Mouse (Mus musculus) c-Kit-positive CD71-negative TER-119-negative erythroid progenitor cells, embryonic 14.5 days (primary cell): ENCODE results near the gene Vwa5b2.

Experiments used
- DNase-seq: peaks from one replicate; pipeline ENCODE4 v3.0.0-alpha.2; 2013; ENCODE audit warnings: low read depth

Vwa5b2 gene

DNA sequence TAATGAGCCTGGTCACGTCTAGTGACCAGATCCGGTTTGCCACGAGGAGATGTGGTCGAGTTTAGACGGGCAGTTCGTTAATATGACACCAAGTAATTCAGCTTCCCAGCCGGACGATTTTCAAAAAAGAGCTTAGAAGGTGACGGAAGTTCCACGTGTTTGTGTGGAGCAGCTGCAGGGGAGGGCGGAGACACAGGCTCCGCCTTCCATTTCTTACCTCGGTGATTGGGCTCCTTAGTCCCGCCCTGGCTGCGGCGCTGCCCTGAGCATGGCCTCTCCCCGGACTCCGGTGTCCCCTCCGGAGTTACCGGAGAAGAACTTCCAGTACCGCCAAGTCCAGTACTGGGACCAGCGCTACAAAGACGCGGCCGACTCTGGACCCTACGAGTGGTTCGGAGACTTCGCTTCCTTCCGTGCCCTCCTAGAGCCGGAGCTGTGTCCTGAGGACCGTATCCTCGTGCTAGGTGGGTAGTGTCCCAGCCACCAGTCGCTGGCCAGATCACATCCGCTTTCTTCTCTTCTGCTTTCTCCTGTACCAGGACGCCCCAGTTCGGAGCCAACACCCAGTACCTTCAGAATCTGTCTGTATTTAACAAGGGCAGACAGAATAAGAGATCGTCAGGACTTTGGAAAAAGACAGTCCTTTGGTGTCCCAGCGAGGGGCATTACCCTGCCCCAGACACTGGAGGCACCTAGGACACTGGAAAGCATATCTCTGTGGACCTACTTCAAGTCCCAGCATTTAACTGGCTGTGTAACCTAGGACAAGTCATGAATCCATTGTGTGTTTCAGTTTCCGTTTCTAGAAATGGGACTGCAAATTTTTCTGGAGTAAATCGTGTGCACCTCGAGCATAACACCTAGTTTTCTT, 22.3 kb downstream of the Vwa5b2 start, which contains the start of the genes Eef1akmt4, Gm49333 and Alg3:
Gene Eef1akmt4 (plus strand): TSS at position 237 of the 871 bp plus-strand sequence.
Gene Gm49333 (plus strand): TSS at position 254 of the 871 bp plus-strand sequence.
Gene Alg3 (minus strand): TSS at position 379 of the 871 bp plus-strand sequence.
- peak; percentile 93 for DNase-seq

DNA sequence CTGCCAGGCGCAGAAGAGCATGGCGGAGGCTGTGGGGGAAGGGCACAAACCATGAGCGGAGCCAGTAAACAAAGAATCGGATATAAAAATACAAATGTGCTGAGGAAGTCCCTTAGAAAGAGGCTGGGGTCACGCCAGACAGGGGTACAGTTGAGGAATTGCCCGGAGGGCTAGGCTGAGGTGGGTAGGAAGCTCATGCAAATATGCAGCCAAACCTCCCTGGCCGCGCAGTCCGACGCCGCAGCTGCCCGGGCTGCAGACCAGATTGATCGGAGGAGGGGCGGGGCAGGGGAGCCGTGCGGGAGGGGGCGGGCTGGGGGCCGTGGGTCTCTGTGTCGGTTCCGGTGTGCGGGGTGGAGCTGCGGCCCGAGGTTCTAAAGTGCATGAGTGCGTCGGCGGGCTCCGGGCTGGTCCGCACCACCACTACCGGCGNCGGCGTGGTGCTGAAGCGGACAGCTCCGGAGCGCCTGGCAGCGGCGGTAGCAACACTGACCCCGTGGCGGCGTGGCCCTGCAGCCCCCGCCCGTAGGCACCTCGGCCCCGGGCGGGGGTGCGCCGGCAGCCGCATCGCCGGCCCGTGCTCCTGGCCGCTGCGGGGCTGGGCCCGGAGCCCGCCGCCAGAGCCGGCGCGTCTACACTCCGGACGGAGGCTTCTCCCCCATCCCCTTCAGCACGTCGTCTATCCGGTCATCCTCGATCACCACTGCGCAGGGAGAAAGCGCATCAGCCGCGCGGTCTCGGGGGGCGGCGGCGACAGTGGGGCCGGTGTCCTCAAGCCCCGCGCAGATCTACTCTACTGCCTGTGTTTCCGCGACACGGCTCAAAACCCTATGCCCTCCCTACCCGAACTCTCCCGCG, 30.5 kb downstream of the Vwa5b2 start:
- DNase-seq, result no peak

DNA sequence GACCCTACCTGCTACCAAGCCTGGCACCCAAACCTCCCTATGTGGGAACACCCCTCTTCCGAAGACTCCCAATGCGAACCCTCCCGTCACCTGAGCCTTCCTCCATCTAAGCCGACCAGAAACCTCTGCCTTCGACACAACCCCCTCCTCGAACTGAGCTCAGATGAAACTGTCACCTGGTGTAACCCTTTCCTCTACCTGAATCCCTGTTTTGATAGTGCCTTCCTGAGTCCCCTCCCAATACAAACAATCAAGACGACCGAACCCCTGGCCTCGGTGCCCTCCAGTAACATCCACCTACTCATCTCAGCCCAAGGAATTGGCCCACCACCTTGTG, 31.1 kb downstream of the Vwa5b2 start:
- no peak for DNase-seq

DNA sequence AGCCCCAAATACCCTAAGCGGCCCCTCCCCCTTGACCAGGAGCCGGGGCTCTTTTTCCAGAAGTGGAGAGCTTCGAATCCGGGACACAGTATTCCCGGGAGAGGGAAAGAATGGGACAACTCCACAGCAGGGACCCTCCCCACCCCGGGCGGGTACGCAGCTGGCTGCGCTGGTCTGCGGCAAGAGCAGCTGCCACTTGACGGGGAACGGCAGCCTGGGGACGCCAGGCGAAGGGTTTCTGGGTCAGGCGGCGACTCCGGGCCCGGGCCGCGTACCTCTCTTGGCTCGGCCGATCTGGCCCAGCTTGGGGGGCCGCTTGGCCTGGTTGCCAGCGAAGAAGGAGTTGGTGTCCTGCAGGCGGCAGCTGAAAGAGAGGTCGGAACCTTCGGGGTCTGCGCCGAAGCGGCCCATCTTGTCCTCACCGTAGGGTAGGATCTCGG, 31.5 kb downstream of the Vwa5b2 start:
- no peak for DNase-seq

DNA sequence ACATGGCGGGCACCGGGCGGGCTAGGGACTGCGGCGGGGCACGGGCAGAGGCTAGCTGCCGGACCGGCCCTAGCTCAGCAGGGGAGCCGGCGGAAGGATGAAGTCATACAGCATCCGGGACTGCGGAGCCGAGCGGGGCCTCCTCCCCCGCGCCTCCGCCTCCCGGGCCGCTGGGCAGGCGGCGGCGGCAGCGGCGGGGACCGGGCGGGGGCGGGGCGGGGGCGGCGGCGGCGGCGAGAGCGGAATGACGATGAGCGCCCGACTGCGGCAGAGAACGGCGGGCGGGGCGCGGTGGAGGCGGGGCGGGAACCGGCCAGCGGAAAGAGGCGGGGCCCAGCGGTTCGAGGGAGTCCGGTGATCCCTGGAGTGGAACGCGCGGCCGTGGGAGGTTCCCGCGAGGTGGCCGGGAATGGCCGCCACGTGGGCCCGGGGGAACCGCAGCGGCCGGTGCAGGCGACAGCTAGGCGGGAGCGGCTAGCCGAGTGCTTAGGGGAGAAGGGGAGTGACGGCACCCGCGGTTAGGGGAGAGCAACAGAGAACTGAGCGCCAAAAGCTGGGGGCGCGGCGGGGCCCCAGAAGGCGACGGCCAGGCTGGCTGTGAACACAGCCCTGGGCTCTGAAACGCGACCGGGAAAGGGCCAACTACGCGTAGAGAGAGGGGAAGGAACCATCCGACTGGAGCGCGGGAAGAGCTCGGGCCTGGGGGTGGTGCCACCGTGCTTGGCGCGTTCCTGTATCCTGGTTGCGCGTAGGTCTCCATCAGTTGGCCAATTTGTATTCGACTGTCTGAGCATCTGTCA, 32.1 kb downstream of the Vwa5b2 start, which contains the start of gene Camk2n2:
Gene Camk2n2 (minus strand): TSS at position 97 of the 800 bp plus-strand sequence.
- DNase-seq, result no peak

DNA sequence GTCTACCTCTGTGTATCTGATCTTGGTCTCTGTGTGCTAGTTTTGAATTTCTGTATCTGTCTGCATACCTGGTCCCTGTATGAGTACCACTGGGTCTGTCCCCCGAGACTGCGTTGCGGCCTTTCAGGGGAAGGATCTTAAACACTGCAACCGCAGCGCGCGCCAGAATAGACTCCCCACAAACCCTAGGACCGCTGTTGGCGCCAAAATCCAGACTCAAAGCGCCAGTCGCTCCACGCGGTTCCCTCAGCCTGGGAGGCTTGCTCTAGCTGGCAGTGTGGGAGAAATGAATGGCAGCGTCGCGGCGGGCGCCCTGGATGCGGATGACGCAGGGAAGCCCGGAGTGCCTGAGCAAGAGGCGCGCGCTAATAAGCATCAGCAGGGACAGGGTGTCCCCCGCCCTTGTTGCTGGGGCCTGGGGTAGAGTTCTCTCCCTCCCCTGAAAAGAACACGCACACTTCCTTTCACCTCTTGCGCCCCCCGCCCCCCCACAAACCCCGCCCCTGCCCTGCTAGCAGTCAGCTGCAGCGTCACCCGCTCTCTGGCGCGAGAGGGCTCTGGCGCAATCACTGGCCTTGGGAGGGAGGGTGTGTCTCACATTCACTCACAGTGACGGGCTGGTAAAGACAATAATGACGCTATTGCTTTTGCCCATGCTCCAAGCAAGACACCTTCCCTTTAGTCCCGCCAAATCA, 32.9 kb downstream of the Vwa5b2 start:
- DNase-seq, result peak; percentile 58

DNA sequence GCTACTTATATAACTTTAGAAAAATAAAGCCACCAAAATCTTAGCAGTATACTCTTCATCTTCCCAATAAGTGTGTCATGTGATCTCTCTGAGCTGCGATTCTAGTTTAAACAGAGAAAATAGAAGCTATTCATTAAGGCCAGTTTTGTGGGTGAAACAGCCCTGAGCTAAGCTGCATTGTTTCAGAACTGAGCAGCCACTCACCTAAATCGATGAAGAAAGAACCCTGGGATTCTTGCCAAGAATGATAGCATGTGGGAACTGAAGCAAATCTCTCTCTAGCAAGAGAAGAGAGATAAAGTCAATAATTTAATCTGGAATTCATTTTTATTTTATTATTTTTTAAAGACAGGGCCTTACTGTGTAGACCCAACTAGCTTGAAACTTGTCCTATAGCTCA, 33.9 kb downstream of the Vwa5b2 start:
- DNase-seq, result no peak

DNA sequence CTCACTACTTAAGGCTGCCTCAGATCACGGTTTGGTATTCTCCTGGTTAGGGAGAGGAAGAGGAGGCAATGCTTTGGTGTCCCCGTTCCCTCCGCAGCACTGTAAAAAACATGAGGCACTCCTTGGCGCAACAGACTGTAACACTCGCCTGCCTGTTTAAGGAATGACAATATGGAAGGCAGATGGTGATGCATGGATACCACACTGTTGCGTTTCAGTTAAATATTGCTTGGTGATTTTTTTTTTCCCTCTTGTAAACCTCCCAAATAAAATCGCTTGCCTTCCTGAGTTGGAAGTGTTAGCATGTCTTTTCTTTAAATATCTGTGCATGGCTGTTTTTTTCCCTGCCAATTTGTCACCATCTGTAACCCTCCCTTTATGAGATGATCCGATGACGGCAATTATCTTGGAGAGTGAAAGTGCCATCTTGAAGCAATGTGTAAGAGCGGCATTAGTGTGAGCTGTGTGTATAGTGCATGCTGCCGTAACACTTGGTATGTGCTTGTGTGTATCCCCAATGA, 39.7 kb downstream of the Vwa5b2 start:
- DNase-seq, result no peak

DNA sequence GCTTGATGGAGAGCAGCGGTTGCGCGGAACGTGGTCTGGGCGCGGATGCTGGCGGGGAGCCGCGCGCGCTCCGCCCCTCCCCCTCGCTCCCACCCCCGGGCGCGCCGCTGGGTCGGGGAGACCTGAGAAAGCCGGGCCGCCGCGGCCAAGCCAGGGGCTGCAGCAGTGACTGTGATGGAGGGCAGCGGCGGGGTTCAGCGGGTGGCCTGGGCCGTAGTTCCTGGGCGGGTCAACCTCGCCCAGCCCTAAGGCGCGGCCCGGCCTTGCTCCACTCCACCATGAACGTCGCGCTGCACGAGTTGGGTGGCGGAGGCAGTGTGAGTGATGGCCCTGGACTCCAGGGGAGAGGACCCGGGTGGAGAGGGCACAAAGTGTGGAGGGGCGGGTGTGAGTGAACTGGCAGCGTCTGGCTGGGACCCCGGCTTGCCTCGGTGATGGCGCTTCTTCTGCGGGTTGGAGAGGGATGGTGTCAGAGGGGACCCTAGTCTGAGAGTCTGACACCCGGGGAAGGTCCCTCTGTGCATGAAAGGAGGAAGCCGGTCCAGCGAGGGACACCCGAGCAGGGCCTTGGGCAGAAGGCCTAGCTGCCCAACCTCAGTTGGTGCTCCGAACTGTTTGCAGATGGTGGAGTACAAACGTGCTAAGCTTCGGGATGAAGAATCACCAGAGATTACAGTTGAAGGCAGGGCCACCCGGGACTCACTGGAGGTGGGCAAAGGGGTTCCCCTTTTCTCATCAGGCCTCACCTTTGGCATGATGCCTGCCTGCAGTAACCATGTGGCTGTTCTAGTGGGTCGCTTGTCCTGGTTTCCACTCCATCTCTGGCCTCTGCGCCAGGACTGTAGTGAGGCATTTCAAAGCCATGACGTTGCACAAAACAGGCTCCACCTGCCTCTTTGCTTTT, 40.7 kb downstream of the Vwa5b2 start, which contains the start of gene Ece2:
Gene Ece2 (plus strand): TSS at position 98 of the 904 bp plus-strand sequence.
- DNase-seq, result no peak

DNA sequence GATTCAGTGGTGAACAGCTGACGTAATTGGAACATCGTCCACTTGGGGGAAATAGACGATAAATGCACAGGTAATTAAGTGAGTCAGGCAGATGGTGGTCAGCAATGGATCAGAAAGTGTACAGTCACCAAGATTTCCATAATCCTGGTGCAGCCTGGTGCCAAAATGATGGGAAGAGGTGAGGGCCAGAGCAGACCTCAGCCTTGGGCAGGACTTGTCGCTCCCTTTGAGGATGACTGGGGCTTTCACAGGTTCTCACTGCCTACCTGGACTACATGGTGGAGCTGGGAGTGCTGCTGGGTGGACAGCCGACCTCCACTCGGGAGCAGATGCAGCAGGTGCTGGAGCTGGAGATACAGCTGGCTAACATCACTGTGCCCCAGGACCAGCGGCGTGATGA, 48.1 kb downstream of the Vwa5b2 start:
- no peak for DNase-seq

DNA sequence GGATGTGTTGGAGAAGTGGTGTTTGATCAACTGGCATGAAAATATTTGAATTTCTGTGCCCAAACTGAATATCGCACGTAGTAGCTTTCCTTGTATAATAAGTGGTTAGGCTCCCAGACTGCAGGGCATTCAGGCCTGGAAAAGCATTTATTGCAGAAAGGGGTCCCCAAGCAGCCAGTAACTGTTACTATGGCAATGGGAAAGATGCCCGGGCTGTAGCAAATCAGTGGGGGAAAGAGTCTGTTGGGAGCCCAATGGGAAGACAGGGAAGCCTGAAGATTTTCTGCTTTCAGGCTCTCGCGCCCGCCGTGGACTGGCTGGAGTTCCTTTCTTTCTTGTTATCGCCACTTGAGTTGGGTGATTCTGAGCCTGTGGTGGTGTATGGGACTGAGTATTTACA, 49.1 kb downstream of the Vwa5b2 start:
- DNase-seq, result no peak

DNA sequence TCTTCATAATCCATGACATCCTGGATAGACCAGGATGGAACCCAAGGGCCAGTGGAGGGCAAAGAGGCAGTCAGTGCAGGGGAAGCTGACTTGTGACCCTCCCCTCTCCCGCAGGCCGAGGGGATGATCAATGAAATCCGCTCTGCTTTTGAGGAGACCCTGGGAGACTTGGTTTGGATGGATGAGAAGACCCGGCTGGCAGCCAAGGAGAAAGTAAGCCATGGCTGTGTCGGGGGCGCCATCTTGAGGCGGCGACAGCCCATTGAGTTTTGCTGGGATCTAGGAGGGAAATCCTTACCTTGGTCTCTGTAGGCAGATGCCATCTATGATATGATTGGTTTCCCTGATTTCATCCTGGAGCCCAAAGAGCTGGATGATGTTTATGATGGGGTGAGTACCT, 52.9 kb downstream of the Vwa5b2 start:
- no peak for DNase-seq

DNA sequence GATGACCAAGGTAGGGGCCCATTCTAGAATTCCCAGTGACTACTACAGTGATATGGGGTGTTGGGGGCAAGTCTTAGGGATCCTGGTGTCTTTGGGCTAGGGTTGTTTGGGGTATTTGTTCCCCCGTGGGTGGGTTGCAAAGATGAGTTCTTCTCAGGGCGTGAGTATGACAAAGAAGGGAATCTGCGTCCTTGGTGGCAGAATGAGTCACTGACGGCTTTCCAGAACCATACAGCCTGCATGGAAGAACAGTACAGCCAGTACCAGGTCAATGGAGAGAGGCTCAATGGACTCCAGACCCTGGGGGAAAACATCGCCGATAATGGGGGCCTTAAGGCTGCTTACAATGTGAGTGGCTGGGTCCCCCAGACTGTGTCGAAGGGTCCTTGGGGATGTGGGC, 54.6 kb downstream of the Vwa5b2 start:
- no peak for DNase-seq

DNA sequence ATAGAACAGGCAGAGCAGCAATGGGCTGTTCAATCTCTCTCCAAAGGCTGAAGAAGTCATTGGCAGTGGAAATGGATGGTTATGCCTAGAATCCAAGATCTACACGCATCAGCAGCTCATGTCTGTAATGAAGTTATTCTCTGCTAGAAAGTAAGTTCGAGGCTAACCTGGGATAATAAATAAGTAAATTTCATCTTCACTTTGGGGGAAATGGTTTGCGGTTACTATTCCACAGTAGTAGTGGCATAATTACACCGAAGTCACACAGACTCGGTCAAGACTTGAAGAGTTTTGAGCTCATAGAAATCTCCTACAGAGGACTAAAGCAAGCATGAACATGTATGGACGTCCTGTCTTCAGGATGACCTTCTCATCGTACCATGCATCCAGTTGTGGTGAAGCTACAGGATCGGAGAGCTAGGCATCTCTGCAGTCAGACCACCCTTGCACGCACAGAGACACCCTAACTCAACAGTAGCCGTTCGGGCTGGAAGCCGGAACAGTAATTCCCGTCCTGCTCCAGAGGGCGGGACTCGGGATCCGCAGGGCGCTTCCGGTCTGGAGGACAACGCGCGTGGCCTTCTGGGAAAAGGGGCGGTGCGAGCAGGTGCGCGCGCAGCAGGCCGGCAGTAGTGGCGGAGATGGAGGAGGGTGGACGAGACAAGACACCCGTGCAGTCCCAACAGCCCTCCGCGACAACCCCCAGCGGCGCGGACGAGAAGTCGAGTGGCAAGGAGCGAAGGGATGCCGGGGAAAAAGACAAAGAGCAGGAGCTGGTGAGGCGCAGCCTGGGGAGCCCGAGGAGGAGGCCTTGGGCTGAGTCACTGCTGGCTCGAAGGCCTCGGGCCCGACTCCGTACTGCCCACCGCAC, 62.0 kb downstream of the Vwa5b2 start, which contains the start of gene Psmd2:
Gene Psmd2 (plus strand): TSS at position 577 of the 871 bp plus-strand sequence.
- DNase-seq, result peak; percentile 85

DNA sequence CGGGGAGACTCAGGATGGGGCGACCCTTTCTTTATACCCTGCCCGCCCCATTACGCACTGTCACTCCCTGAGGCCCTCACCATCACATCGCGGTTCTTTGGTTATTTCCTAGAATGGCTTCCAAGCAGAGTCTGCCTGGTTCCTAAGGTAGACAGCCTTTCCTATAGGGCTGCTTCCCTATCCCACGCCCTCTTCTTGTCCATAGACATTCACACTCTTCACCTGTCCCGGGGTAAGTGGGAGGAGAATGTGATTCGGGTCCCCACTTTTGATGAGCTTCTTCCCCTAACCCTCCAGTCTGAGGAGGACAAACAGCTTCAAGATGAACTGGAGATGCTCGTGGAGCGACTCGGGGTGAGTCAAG, 62.7 kb downstream of the Vwa5b2 start:
- no peak for DNase-seq

DNA sequence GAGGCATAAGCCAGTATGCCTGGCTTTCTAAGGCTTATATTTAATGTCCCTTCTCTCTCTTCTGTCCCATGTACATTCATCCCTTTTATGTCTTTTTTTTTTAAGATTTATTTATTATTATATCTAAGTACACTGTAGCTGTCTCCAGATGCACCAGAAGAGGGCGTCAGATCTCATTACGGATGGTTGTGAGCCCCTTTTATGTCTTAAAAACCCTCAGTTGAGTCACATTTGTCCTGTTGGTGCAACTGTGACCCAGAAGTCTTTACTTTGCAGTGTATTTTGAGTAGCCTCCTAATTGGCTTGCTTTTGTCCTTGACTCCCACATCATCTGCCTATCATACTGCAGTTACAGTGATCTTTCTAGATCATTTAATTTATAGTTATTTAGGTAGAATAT, 64.0 kb downstream of the Vwa5b2 start:
- DNase-seq, result no peak
